Mouse (Mus musculus) fibroblast of lung, adult 2 months (primary cell): ENCODE data around the gene Hyal2.

Experiments
- DNase-seq: peaks from one replicate; pipeline ENCODE4 v3.0.0-alpha.2; 2011; ENCODE audit warnings: low read depth

Hyal2 gene

DNA sequence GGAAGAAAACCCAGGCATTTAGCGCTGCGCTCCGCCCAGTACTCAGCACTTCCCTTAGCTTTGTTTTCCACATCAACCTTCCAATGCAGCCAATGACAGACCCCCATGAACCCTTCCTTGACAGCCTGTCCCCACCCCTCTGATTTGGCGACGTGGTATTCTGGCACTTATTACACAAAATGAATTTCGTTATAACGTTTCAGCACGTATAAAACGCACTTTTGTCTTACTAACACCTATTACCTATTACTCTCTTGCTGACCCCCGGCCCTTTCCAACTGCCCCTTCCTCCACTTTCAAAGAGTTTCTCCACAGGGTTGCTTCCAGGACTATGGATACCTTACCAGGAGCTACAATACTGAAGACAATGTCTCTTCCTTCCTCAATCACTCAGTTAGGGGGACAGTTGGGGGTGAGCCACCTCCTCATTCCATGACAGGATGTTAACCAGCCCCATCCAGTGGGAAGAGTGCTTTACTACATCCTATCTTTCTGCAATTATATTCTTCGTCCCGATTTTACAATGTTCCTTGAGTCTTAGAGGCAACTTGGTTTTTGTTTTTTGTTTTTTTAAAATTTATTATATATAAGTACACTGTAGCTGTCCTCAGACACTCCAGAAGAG lies 45.3 kb downstream of the Hyal2 start:
- DNase-seq: no peak

DNA sequence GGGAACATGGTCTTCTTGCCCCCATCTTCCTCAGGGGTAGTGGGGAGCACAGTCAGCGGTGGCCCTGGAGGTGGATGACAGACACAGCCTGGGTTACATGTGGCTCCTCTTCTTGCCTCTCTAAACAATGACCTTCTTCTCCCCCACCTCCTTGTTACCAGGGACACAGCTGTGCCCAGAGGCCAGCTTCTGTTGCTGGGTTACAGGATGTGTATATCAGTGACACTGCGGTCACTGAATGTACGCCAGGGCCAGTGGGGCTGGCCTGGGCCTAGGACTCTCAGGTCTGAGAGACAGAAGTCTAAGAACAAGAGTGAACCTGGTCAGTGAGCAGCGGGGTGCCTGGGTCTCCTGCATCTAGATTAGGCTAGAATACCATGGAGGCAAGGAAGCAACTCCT lies 47.3 kb downstream of the Hyal2 start:
- no peak for DNase-seq

DNA sequence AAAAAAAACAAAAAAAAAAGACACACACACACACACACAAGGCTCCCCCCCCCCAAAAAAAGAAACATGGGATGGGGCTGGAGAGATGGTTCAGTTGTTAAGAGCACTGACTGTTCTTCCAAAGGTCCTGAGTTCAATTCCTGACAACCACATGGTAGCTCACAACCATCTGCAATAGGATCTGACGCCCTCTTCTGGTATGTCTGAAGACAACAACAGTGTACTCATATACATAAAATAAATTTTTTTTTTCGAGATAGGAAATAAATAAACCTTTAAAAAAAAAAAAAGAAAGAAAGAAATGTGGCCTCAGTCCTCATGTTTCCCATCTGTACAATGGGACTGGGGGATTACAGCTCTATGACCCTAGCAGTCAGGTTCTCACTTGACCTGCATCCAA lies 49.7 kb downstream of the Hyal2 start:
- DNase-seq: no peak

DNA sequence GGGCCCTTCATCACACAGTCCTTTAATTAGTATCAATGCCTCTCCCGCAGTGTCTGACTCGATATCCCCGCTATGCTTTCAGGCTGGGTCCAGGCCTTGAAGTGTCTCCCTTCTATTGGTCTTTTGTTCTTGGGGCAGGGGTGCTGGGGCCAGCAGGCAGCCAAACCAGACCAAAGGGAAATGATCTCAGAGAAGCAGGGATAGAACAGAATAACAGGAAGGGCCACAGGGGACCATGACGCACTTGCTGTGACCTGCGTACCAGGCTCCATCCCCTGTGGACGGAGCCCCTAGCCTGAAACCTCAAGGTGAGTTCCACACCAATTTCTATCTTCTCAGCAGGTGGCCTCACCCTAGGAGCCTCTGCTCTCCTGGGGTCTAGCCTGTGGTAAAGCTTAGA lies 50.4 kb downstream of the Hyal2 start:
- no peak for DNase-seq

DNA sequence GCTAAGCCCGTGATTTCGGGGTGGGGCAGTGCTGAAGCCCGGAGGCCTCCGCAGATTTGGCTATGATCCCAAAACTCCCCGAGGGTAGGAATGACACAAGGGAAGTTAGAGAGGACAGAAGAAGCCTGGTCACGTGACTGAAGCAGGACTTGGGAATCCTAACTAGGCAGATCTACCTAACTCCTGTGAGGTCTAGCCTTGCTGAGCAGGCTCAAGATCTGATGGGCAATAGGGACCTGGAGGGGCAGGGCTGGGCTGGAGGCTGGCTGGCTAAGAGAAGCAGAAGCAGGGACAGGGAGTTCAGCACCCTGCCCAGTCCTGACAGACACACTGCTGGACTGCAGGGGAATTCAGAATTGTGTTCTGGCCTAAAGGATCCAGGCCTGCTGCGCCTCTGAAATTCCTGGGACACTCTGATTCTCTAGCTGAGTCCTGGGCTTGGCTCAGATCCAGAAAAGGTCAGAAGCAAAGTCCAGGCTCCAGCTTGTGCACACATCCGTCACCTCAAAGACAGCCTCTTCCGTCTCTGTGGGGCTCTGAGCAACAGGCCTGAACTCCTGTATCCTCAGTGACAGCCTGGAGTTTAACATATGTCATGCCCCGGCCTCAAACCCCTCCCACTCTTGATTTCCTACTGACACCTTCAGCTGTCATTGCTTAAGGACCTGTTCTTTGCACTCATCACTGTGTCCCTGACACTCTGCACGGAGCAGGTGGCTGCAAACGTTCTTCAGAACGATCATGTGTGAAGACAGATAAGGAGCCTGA lies 51.2 kb downstream of the Hyal2 start:
- no peak for DNase-seq

DNA sequence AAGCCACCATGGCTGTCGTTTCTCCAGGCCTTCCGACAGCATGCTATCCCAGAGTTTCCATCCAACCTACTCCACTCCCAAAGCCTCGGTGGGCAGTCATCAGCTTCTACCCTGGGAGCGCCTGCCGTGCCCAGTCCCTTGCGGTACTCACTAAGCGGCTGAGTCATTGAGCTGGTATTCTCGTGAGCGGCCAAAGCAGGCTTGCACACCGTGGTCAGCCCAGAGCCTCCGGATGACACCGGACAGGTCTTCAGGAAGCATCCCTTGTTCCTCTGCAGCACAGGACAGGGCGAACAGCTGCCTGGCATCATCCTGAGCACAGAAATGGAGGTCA lies 51.8 kb downstream of the Hyal2 start:
- DNase-seq: no peak

DNA sequence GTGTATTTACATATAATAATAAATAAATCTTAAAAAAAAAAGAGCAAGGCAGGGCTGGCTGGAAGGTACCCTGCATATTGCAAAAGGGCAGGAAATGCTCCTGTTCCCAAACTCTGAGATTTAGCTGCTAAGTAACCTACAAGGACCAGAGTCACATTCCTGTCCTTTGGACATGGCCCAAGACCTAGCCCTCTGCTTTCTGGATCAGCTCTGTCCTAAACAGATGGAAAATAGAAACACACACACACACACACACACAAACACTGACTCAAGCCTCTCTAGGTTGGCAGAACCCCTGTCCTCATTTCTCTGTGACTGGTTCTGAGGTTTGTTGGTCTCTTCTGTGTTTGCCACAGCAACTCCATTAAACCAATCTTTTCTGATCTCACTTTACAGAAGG lies 53.2 kb downstream of the Hyal2 start:
- no peak for DNase-seq
